Mouse (Mus musculus) left cerebral cortex, adult 9 months (tissue): ENCODE measurements around the gene Cass4.

Experiments
- DNase-seq, 2 experiments: peaks; one replicate each; pipeline ENCODE4 v3.0.0; 2022; ENCODE audit warnings: low spot score in 2 of 2

The Cass4 gene

GRCm38 (mm10) chr2:172481654-172482385 lies 88.2 kb downstream of the Cass4 start:
- no peak for DNase-seq
